Mouse (Mus musculus) CH12.LX (cell line): ENCODE data around the gene Mtmr1.

Experiments used
- CHD1 ChIP-seq: IDR thresholded peaks from 2 replicates; pipeline ENCODE4 v1.6.1; 2012; ENCODE audit warnings: low read depth, low read length, improper control_type of control experiment, inconsistent platforms
- CTCF ChIP-seq, 2 experiments: IDR thresholded peaks in 1 of 2; conservative IDR thresholded peaks in 1 of 2; 2 replicates each; pipeline ENCODE4 v1.5.1; 2011 to 2012; ENCODE audit warnings: low read depth in 2 of 2, low read length in 2 of 2, improper control_type of control experiment in 1 of 2, inconsistent platforms in 1 of 2, mild to moderate bottlenecking in 1 of 2, moderate library complexity in 1 of 2
- EP300 ChIP-seq: IDR thresholded peaks from 2 replicates; pipeline ENCODE4 v1.6.1; 2011; ENCODE audit warnings: low read length, improper control_type of control experiment
- MAX ChIP-seq: IDR thresholded peaks from 2 replicates; pipeline ENCODE4 v1.6.1; 2011; ENCODE audit warnings: low read length, improper control_type of control experiment
- NRF1 ChIP-seq: IDR thresholded peaks from 2 replicates; pipeline ENCODE4 v1.6.1; 2014; ENCODE audit warnings: low read depth, mild to moderate bottlenecking, inconsistent platforms, low read length, improper control_type of control experiment, moderate library complexity
- POLR2A ChIP-seq: IDR thresholded peaks from 2 replicates; pipeline ENCODE4 v1.6.1; 2011; ENCODE audit warnings: low read depth, mild to moderate bottlenecking, improper control_type of control experiment, low read length
- RCOR1 ChIP-seq: conservative IDR thresholded peaks from 2 replicates; pipeline ENCODE4 v1.6.1; 2012; ENCODE audit warnings: low read depth, mild to moderate bottlenecking, inconsistent platforms, low read length, improper control_type of control experiment
- SIN3A ChIP-seq: IDR thresholded peaks from 2 replicates; pipeline ENCODE4 v1.6.1; 2012; ENCODE audit warnings: low read length, improper control_type of control experiment, inconsistent platforms
- TCF12 ChIP-seq: IDR thresholded peaks from 2 replicates; pipeline ENCODE4 v1.6.1; 2014; ENCODE audit warnings: low read depth, mild to moderate bottlenecking, inconsistent platforms, low read length, improper control_type of control experiment
- USF1 ChIP-seq: IDR thresholded peaks from 2 replicates; pipeline ENCODE4 v1.6.1; 2014; ENCODE audit warnings: low read depth, mild to moderate bottlenecking, inconsistent platforms, low read length, improper control_type of control experiment
- ZNF384 ChIP-seq: IDR thresholded peaks from 2 replicates; pipeline ENCODE4 v1.6.1; 2012; ENCODE audit warnings: low read depth, low read length, improper control_type of control experiment, inconsistent platforms

- TF ChIP-seq EP300 (no peak), MAX (no peak), USF1 (no peak), NRF1 (no peak), POLR2A (no peak), CTCF (conservative IDR thresholded peaks at IDR 0.05 in 1 of 2, IDR thresholded peaks at IDR 0.05 in 1 of 2; ENCODE audit: low read depth in 2 of 2, low read length in 2 of 2) (no peak), CHD1 (no peak), TCF12 (no peak), RCOR1 (no peak), ZNF384 (no peak), SIN3A (no peak)
Measured at GRCm38 (mm10) chrX:71413616-71414015, 49.1 kb downstream of the Mtmr1 start.
